Mouse (Mus musculus) MEL-GATA-1-ER (cell line): ENCODE measurements at regions not wholly inside any gene's neighbourhood (a gene's known extent, or its start where the extent isn't known, plus 50 kb on each side); places are given as distances from the start of the nearest gene placed in this dataset.
A peak's percentile ranks its signal among the peaks of the same experiment; 100 is the strongest.
"Not testable (repeated sequence)": the region's sequence is repeated elsewhere in the genome, so short reads cannot be mapped to it uniquely, and the experiment has no call there.

ENCODE experiments used
- DNase-seq: peaks from one replicate; pipeline ENCODE4 v3.0.0-alpha.2; 2012; ENCODE audit warnings: low read depth; ENCODE audit errors: extremely low read depth

- DNase-seq = peak; percentile 6
Measured at GRCm38 (mm10) chrX:68486585-68486984, 191.8 kb upstream of the Fmr1 start.

DNA sequence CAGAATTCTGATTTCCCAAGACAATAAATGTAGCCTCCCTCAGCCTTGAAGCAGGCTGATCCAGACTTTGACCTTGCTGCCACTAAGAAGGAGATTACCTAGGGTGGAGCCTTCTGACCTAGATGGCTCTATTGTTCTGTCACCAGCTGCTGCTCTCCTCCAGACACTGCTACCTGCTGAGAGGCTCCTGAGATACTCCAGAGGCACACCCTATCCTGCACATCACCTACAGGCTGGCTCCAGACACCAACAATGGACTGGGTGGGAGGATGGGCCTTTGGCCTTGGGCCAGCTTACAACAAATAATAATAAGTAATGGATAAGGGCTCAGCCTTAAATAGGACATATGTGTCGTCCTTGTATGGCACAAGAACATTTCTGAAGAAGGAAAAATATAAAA, 186.3 kb upstream of the Fmr1 start:
- DNase-seq = not testable (repeated sequence)

DNA sequence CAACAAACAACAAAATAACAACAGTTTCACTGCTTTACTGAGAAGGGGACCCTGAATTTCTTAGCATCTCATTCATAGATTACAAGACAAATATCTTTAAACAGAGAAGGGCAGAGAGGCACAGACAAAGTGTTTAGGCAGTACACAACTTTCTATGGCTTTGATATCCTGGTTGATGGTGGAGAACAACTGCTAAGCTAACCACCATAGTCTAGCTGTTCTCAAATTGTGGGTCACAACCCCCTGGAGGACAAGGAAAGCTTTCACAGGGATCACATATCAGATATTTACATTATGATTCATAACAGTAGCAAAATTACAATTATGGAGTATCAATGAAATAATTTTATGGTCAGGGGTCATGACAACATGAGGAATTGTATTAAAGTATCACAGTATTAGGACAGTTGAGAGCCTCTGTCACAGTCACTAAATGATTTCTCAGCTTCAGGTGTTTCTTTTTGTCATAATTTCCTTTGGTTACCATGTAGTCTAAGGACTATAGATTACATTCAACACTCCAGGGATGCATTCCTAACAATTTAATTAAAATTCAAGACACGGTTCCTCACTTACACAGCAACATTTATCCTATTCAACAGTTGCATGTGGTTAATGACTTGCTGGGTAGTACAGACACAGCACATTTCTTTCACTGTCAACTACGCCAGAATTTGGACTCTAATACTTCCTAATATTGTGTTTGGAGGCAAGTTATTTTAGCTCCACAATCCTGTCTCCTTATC, 183.8 kb upstream of the Fmr1 start:
- no peak for DNase-seq

GRCm38 (mm10) chrX:68495144-68495493, 183.2 kb upstream of the Fmr1 start:
- DNase-seq = peak; percentile 6

- DNase-seq = no peak
Measured at GRCm38 (mm10) chrX:68495751-68496150, 182.6 kb upstream of the Fmr1 start.

- DNase-seq = no peak
Measured at GRCm38 (mm10) chrX:68497886-68498285, 180.5 kb upstream of the Fmr1 start.

- DNase-seq = no peak
Measured at GRCm38 (mm10) chrX:68502938-68503337, 175.4 kb upstream of the Fmr1 start.

DNA sequence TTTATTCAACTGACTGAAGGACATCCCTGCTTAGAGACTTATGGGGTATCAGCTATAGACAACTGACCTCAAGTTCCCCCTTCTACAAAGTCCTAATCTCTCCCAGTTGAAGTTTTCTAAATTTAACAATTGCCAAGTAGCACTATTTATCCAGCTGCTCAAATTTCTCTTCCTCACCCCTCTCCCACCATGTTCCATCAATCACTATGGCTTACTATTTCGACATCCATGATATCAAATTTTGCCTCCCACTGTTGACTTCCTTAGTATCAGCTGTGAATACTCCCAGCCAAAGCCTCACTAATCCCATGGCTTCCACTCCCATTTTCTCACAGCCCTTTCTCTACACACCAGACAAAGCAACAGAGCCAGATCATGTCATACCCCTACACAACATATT, 170.7 kb upstream of the Fmr1 start:
- no peak for DNase-seq

- DNase-seq = no peak
Measured at GRCm38 (mm10) chrX:68512213-68512766, 166.1 kb upstream of the Fmr1 start.

- DNase-seq = no peak
Measured at GRCm38 (mm10) chrX:68546561-68546960, 131.8 kb upstream of the Fmr1 start.

GRCm38 (mm10) chrX:68554031-68554430, 124.3 kb upstream of the Fmr1 start:
- DNase-seq = no peak

GRCm38 (mm10) chrX:68557717-68558116, 120.6 kb upstream of the Fmr1 start:
- no peak for DNase-seq

GRCm38 (mm10) chrX:68585246-68585645, 93.1 kb upstream of the Fmr1 start:
- DNase-seq = peak; percentile 22

GRCm38 (mm10) chrX:68622141-68622540, 56.2 kb upstream of the Fmr1 start:
- DNase-seq = no peak
